Mouse (Mus musculus) embryonic facial prominence, embryonic 13.5 days (tissue): ENCODE measurements at regions not wholly inside any gene's neighbourhood (a gene's known extent, or its start where the extent isn't known, plus 50 kb on each side); places are given as distances from the start of the nearest gene placed in this dataset.
"Not testable (repeated sequence)": the region's sequence is repeated elsewhere in the genome, so short reads cannot be mapped to it uniquely, and the experiment has no call there.

Source experiments
- ATAC-seq: fragments of 200-750 bp; cut with Nextera tagmentation; 2 replicates; pipeline ENCODE4 v1.8.0; 2017; ENCODE audit warnings: low read depth; ENCODE audit not compliant: insufficient number of reproducible peaks, insufficient read depth, low FRiP score, low TSS enrichment
- H3K27ac ChIP-seq: fragments of 300-500 bp; sonication (generic); 2 replicates; pipeline ENCODE4 v1.5.1; 2015; ENCODE audit warnings: moderate library complexity, mild to moderate bottlenecking, inconsistent platforms
- H3K27me3 ChIP-seq: fragments of 300-500 bp; sonication (generic); 2 replicates; pipeline ENCODE4 v1.6.1; 2015; ENCODE audit warnings: mild to moderate bottlenecking, inconsistent platforms
- H3K36me3 ChIP-seq: fragments of 300-500 bp; sonication (generic); 2 replicates; pipeline ENCODE4 v1.6.1; 2015; ENCODE audit warnings: mild to moderate bottlenecking, inconsistent platforms
- H3K4me1 ChIP-seq: fragments of 300-500 bp; sonication (generic); 2 replicates; pipeline ENCODE4 v1.6.1; 2015; ENCODE audit warnings: inconsistent platforms
- H3K4me2 ChIP-seq: fragments of 300-500 bp; sonication (generic); 2 replicates; pipeline ENCODE4 v1.6.1; 2015; ENCODE audit warnings: moderate library complexity, mild to moderate bottlenecking, inconsistent platforms
- H3K4me3 ChIP-seq: fragments of 300-500 bp; sonication (generic); 2 replicates; pipeline ENCODE4 v1.5.1; 2015; ENCODE audit warnings: mild to moderate bottlenecking, inconsistent platforms
- H3K9ac ChIP-seq: fragments of 300-500 bp; sonication (generic); 2 replicates; pipeline ENCODE4 v1.6.1; 2015; ENCODE audit warnings: mild to moderate bottlenecking, inconsistent platforms
- H3K9me3 ChIP-seq: fragments of 300-500 bp; sonication (generic); 2 replicates; pipeline ENCODE4 v1.6.1; 2016; ENCODE audit warnings: inconsistent platforms
- WGBS: fragments of 180-500 bp; shearing (Covaris S2); methylation state at CpG from one replicate; pipeline ENCODE4 v1.1.7; 2015; ENCODE audit warnings: mixed read lengths; 5-methylcytosine and 5-hydroxymethylcytosine counted together

- no CpG with 5 or more reads among the region's 6 CpGs for WGBS
- H3K9me3 ChIP-seq, ATAC-seq, H3K4me3 ChIP-seq, H3K36me3 ChIP-seq, H3K4me2 ChIP-seq, H3K4me1 ChIP-seq, H3K9ac ChIP-seq, H3K27me3 ChIP-seq, H3K27ac ChIP-seq: not testable (repeated sequence)
Observed at GRCm38 (mm10) chr14:53231142-53231541, 735.6 kb upstream of the Olfr1507 start.

GRCm38 (mm10) chr14:53224789-53225188 lies 729.2 kb upstream of the Olfr1507 start:
- H3K27ac ChIP-seq, H3K4me1 ChIP-seq, H3K27me3 ChIP-seq, H3K9ac ChIP-seq, H3K4me2 ChIP-seq, H3K4me3 ChIP-seq, ATAC-seq, H3K36me3 ChIP-seq, H3K9me3 ChIP-seq: not testable (repeated sequence)
- no CpG with 5 or more reads among the region's 1 CpGs for WGBS

GRCm38 (mm10) chr14:53210554-53210953 lies 715.0 kb upstream of the Olfr1507 start:
- not testable (repeated sequence) for H3K36me3 ChIP-seq, H3K9ac ChIP-seq, H3K9me3 ChIP-seq, H3K27ac ChIP-seq, H3K4me2 ChIP-seq, H3K27me3 ChIP-seq, H3K4me3 ChIP-seq, H3K4me1 ChIP-seq, ATAC-seq
- no CpG with 5 or more reads among the region's 3 CpGs for WGBS

- H3K36me3 ChIP-seq, ATAC-seq, H3K4me3 ChIP-seq, H3K4me1 ChIP-seq, H3K27ac ChIP-seq, H3K9ac ChIP-seq, H3K9me3 ChIP-seq, H3K27me3 ChIP-seq, H3K4me2 ChIP-seq: not testable (repeated sequence)
Observed at GRCm38 (mm10) chr14:53209258-53209657, 713.7 kb upstream of the Olfr1507 start.

GRCm38 (mm10) chr14:53190931-53191330 lies 695.4 kb upstream of the Olfr1507 start:
- H3K27me3 ChIP-seq, H3K4me1 ChIP-seq, H3K36me3 ChIP-seq, H3K27ac ChIP-seq, H3K9ac ChIP-seq, H3K4me3 ChIP-seq, H3K4me2 ChIP-seq, H3K9me3 ChIP-seq, ATAC-seq: not testable (repeated sequence)
- no CpG with 5 or more reads among the region's 3 CpGs for WGBS

GRCm38 (mm10) chr14:53174099-53174498 lies 678.5 kb upstream of the Olfr1507 start:
- H3K4me2 ChIP-seq, H3K4me1 ChIP-seq, H3K27me3 ChIP-seq, H3K36me3 ChIP-seq, H3K27ac ChIP-seq, H3K4me3 ChIP-seq, ATAC-seq, H3K9me3 ChIP-seq, H3K9ac ChIP-seq: not testable (repeated sequence)

- not testable (repeated sequence) for H3K4me3 ChIP-seq
Observed at GRCm38 (mm10) chr14:53166327-53166726, 670.8 kb upstream of the Olfr1507 start.

GRCm38 (mm10) chr14:53159012-53159411 lies 663.5 kb upstream of the Olfr1507 start:
- not testable (repeated sequence) for H3K4me2 ChIP-seq, ATAC-seq
- WGBS: no CpG with 5 or more reads among the region's 2 CpGs

More at GRCm38 (mm10) chr14:53166327-53166726, 670.8 kb upstream of the Olfr1507 start:
- H3K4me2 ChIP-seq, H3K36me3 ChIP-seq, ATAC-seq, H3K27ac ChIP-seq, H3K4me1 ChIP-seq, H3K9ac ChIP-seq, H3K27me3 ChIP-seq, H3K9me3 ChIP-seq: not testable (repeated sequence)
- WGBS: no CpG with 5 or more reads among the region's 2 CpGs

GRCm38 (mm10) chr14:53134783-53135182 lies 639.2 kb upstream of the Olfr1507 start:
- H3K27me3 ChIP-seq, H3K36me3 ChIP-seq, H3K4me3 ChIP-seq, H3K9ac ChIP-seq, ATAC-seq, H3K4me1 ChIP-seq, H3K4me2 ChIP-seq, H3K27ac ChIP-seq, H3K9me3 ChIP-seq: not testable (repeated sequence)

More at GRCm38 (mm10) chr14:53159012-53159411, 663.5 kb upstream of the Olfr1507 start:
- not testable (repeated sequence) for H3K9ac ChIP-seq, H3K4me3 ChIP-seq, H3K9me3 ChIP-seq, H3K36me3 ChIP-seq, H3K27ac ChIP-seq, H3K4me1 ChIP-seq, H3K27me3 ChIP-seq

GRCm38 (mm10) chr14:53132390-53132789 lies 636.8 kb upstream of the Olfr1507 start:
- 28% methylated on average over 6 of the region's 6 CpGs for WGBS
- H3K4me3 ChIP-seq, H3K27ac ChIP-seq, H3K9ac ChIP-seq, H3K4me2 ChIP-seq, H3K36me3 ChIP-seq, H3K27me3 ChIP-seq, H3K9me3 ChIP-seq, H3K4me1 ChIP-seq, ATAC-seq: not testable (repeated sequence)

GRCm38 (mm10) chr14:53121704-53122103 lies 626.2 kb upstream of the Olfr1507 start:
- H3K27me3 ChIP-seq, H3K36me3 ChIP-seq, H3K27ac ChIP-seq, H3K9ac ChIP-seq, H3K4me1 ChIP-seq, H3K4me2 ChIP-seq, H3K4me3 ChIP-seq, H3K9me3 ChIP-seq, ATAC-seq: not testable (repeated sequence)
- WGBS: 24% methylated on average over 2 of the region's 3 CpGs

GRCm38 (mm10) chr14:53109732-53110131 lies 614.2 kb upstream of the Olfr1507 start:
- not testable (repeated sequence) for H3K27me3 ChIP-seq, ATAC-seq, H3K4me1 ChIP-seq, H3K27ac ChIP-seq, H3K36me3 ChIP-seq, H3K9ac ChIP-seq, H3K4me2 ChIP-seq, H3K9me3 ChIP-seq, H3K4me3 ChIP-seq
- WGBS: 70% methylated on average over 3 of the region's 3 CpGs

- 30% methylated on average over 5 of the region's 5 CpGs for WGBS
- H3K4me2 ChIP-seq, H3K9ac ChIP-seq, H3K27me3 ChIP-seq, H3K4me1 ChIP-seq, ATAC-seq, H3K9me3 ChIP-seq, H3K36me3 ChIP-seq, H3K27ac ChIP-seq, H3K4me3 ChIP-seq: not testable (repeated sequence)
Observed at GRCm38 (mm10) chr14:53101362-53101761, 605.8 kb upstream of the Olfr1507 start.
